Mouse (Mus musculus) Patski (cell line): ENCODE data around the gene Zbtb8os. TPM values are rescaled to one million over a fixed set of nuclear protein-coding genes. Genes with fewer than 3 reads are reported as not detected.

ENCODE experiments used
- ATAC-seq: fragments of 100-300 bp; one replicate; pipeline ENCODE4 v1.8.0; 2021
- CTCF ChIA-PET: fragments of 350-600 bp; sonication (Branson Sonifier 250); formaldehyde crosslinking; loops from one replicate; lab custom pipeline; 2022; ENCODE audit warnings: inconsistent platforms; lab: Charles Lee
- POLR2A ChIA-PET: fragments of 350-600 bp; sonication (Branson Sonifier 250); formaldehyde crosslinking; loops from one replicate; lab custom pipeline; 2022; ENCODE audit warnings: antibody characterized with exemption, inconsistent platforms; lab: Charles Lee
- DNase-seq: peaks from one replicate; pipeline ENCODE4 v3.0.0-alpha.2; 2011; ENCODE audit warnings: low read depth, low spot score
- H3K27me3 ChIP-seq: fragments of 371-371 bp; one replicate; pipeline ENCODE4 v1.5.1; 2021
- CTCF ChIP-seq: fragments of 100-300 bp; IDR thresholded peaks from one replicate; pipeline ENCODE4 v1.5.1; 2021
- in situ Hi-C: fragments of 300-500 bp; cut with MboI; formaldehyde crosslinking; loops from 3 replicates; pipeline ENCODE4 v1.11.1; 2018; ENCODE audit warnings: low pct_unique_long_range_greater_than_20kb, mixed read lengths
- polyA plus RNA-seq: library from polyadenylated mRNA; unstranded; gene quantifications from one replicate; pipeline ENCODE4 v1.2.3, GENCODE M21; 2021

Zbtb8os gene
- polyA plus RNA-seq, 1 experiment from 2014 or later, result 68.4 TPM

DNA sequence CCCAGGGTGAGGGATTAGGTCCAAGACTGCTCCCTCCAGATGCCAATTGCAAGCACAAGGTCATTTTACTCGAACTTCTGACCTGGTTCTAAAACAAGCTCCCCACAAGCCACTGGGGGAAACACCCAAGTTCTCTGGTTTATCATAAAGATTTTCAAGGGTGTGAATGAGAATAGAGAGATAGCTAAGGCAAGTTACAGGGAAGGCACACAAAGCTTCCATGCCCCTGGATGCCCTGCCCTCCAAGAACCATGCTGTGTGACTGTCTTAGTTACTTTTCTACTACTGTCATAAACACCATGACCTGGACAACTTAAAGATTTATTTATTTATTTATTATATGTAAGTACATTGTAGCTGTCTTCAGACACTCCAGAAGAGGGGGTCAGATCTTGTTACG, 51.5 kb downstream of the Zbtb8os start:
- no peak for TF ChIP-seq CTCF
- H3K27me3 ChIP-seq, result no peaks in the 10 kb centered on the region
- POLR2A ChIA-PET, result interaction anchor here (0.6 kb wide), 1 partner anchor 488 kb away, joined by 3 read pairs; no protein-coding TSS in a partner anchor
- ATAC-seq (no peak), DNase-seq (no peak)
- in situ Hi-C loops, result no loop called here
- CTCF ChIA-PET, result no interaction called here

DNA sequence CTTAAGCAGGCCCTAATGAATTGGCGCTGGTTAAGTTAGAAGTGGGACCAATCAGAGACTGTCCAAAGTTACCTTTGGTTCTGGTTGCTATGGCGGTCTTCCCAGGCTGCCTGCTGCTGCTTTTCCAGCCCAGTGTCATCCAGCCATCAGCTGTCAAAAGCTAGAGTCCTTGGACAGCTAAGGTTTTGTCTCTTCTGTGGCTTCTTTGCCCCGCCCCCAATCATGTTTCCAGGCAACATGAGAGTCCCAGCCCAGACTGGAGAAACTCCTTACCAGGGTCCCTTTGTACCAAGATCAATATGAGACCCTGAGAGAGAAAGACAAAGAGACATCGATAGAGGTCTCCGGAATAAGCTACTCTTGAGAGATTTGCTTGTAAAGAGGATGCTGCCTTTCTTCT, 52.9 kb downstream of the Zbtb8os start:
- no peaks in the 10 kb centered on the region for H3K27me3 ChIP-seq
- in situ Hi-C loops, result no loop called here
- ChIA-PET CTCF (interaction anchor here (1.1 kb wide), 1 partner anchor 15 kb away, joined by 3 read pairs; no protein-coding TSS in a partner anchor), POLR2A (no interaction called here)
- TF ChIP-seq CTCF, result no peak
- DNase-seq (no peak), ATAC-seq (no peak)

DNA sequence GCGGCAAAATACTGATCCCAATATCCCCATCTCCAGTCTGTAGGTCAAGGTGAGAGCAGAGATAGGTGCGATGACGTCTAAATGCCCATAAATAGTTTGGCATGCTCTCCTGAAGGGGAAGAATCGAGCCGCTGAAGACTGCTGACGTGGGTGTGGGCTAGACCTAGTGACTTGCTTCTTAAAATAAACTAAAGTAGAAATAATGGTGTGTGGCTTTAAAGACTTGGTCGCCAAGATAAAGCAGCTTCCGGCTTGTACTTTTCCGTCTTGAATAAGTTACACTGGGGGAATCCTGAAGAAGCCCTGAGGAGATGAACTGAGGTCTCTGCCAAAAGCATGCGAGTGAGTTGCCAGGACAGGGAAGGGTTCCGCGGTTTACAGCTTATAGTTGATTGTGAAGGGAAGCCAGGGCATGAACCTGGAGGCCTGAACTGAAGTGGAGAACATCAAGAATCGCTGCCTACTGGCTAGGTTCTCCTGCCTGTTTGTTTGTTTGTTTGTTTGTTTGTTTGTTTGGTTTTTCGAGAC, 54.8 kb downstream of the Zbtb8os start:
- DNase-seq, result no peak
- POLR2A ChIA-PET, result no interaction called here
- CTCF ChIA-PET, result no interaction called here

GRCm38 (mm10) chr4:129390936-129391557, 55.6 kb downstream of the Zbtb8os start:
- TF ChIP-seq CTCF, result no peak
- H3K27me3 ChIP-seq, result no peaks in the 10 kb centered on the region
- in situ Hi-C loops, result no loop called here
- POLR2A ChIA-PET, result no interaction called here
- no peak for DNase-seq
- ATAC-seq, result no peak
- CTCF ChIA-PET, result no interaction called here

More for the DNA sequence above, 54.8 kb downstream of the Zbtb8os start:
- no peaks in the 10 kb centered on the region for H3K27me3 ChIP-seq
- no peak for ATAC-seq
- no peak for TF ChIP-seq CTCF
- in situ Hi-C loops, result no loop called here

DNA sequence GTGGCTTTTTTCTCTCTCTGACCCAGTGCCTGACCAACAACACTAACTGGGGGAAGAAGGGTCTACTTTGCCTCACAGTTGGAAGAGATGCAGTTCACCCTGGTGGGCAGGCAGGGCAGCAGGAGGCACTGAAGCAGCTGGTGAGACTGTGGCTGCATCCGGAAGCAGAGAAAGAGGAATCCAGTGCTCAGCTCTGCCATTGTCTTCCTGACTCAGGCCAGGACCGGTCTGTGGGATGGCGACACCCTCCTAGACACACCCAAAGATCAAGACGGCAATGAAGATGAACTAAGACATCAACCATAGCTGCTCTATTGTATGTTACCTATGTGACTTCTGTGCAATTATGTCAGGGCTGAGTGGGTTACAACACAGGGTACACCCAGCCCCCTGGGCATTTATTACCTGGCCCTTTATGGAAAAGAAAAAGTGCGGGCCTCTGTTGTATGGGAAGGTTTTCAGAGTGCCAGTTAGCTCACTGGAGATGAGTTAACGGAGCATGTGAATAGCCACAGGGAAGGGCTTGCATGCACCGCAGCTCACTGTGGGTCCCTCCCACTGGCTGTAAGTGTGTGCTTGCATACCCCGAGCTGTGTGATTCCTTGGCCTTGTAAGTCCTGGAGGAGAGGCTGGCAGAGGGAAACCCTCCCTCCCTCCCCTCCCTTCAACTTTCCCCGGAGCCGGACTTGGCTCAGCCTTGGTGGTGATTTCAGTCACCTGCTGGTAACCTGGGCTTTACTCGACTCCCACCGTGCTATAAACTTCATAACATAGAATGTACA, 58.8 kb downstream of the Zbtb8os start:
- H3K27me3 ChIP-seq, result no peaks in the 10 kb centered on the region
- in situ Hi-C loops, result no loop called here
- ATAC-seq (no peak), DNase-seq (no peak)
- POLR2A ChIA-PET, result no interaction called here
- no peak for TF ChIP-seq CTCF
- CTCF ChIA-PET, result no interaction called here

DNA sequence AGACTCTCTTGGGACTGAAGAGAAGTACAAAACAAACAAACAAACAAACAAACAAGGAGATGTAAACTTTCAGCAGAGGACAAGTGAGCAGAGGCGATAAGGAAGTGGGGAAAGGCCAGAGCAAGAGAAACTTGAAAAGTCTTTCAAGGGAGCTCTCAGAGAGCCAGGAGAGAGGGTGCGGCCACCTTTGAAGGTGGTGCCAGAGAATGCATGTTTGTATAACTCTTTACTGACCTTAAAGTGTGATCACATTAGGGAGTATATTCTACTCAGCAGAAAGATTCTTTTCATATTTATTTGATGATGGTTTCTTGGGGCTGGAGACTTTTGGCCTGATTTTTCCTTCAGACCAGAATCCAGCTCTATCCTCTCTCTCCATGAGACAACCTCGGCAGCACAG, 61.5 kb downstream of the Zbtb8os start:
- ChIA-PET CTCF (no interaction called here), POLR2A (no interaction called here)
- DNase-seq (no peak), ATAC-seq (no peak)
- no peak for TF ChIP-seq CTCF
- no peaks in the 10 kb centered on the region for H3K27me3 ChIP-seq
- in situ Hi-C loops, result no loop called here

GRCm38 (mm10) chr4:129399813-129400212, 64.3 kb downstream of the Zbtb8os start:
- POLR2A ChIA-PET, result no interaction called here
- TF ChIP-seq CTCF, result no peak
- no peak for ATAC-seq
- DNase-seq, result no peak
- CTCF ChIA-PET, result no interaction called here
- in situ Hi-C loops, result no loop called here
- no peaks in the 10 kb centered on the region for H3K27me3 ChIP-seq

Other genes with a start within 250 kb of the Zbtb8os start
- gene Tmem54, start 230.1 kb upstream of the Zbtb8os start, polyA plus RNA-seq, result not detected
- not detected for gene Hpca, start 213.7 kb upstream of the Zbtb8os start, polyA plus RNA-seq
- not detected for gene Fndc5, start 198.7 kb upstream of the Zbtb8os start, polyA plus RNA-seq
- 20.2 TPM for gene S100pbp, start 146.0 kb upstream of the Zbtb8os start, polyA plus RNA-seq
- gene Yars, start 145.9 kb upstream of the Zbtb8os start, polyA plus RNA-seq, result 63.0 TPM
- 47.3 TPM for gene C77080, start 74.3 kb upstream of the Zbtb8os start, polyA plus RNA-seq
- gene Sync, start 48.1 kb upstream of the Zbtb8os start, polyA plus RNA-seq, result 4.9 TPM
- 150 TPM for gene Rbbp4, start 325 bp upstream of the Zbtb8os start, polyA plus RNA-seq
- gene Zbtb8a, start 42.4 kb downstream of the Zbtb8os start, polyA plus RNA-seq, result 3.3 TPM
- 0.17 TPM for gene Zbtb8b, start 105.2 kb downstream of the Zbtb8os start, polyA plus RNA-seq
- gene Bsdc1, start 125.9 kb downstream of the Zbtb8os start, polyA plus RNA-seq, result 40.4 TPM
- gene Tssk3, start 155.3 kb downstream of the Zbtb8os start, polyA plus RNA-seq, result not detected
- gene Fam229a, start 155.5 kb downstream of the Zbtb8os start, polyA plus RNA-seq, result not detected
- 115 TPM for gene Marcksl1, start 177.9 kb downstream of the Zbtb8os start, polyA plus RNA-seq
- 59.7 TPM for gene Hdac1, start 207.0 kb downstream of the Zbtb8os start, polyA plus RNA-seq
- 0.12 TPM for gene Lck, start 237.9 kb downstream of the Zbtb8os start, polyA plus RNA-seq
- not detected for gene Fam167b, start 242.9 kb downstream of the Zbtb8os start, polyA plus RNA-seq